Comparison of ENCODE assay signal across 14 mouse cellular contexts in the genomic region with DNA sequence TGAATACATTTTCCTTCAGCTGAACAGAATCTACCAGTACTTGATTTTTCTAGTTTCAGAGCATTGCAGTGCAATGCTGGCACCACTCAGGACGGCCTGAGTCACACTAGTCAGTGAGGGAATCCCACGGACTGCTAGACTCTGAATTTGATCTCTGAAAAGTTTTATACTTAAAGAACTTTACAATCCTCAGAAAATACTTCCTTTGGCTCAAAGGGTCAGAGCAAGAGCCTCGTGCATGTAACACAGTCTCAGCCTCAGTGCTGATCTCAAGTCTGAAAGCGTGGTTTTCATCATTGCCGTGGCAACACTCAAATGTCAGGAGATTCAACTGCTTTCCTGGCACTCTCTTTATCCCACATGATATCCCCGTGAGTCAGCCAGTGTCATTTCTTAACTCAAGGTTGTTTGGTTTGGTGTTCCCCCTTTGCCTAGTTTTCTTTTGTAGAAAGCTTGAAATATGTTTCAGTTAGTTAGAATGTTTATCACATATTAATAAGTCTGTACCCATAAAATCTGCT. TPM values are rescaled to one million over a fixed set of nuclear protein-coding genes. Genes with fewer than 3 reads are reported as not detected.
A peak's percentile ranks its signal among the peaks of the same experiment; 100 is the strongest.
DNase-seq lines count a peak whose midpoint lies in the region; ATAC-seq and TF ChIP-seq lines count a peak whose summit lies in the region.
"Had no signal": no experiment of that assay in that cellular context is flagged by ENCODE, and none has a peak within 500 bp of the region (broad histone marks: within the 10 kb centered on the region; RNA-seq: fewer than 3 reads in every experiment).

No protein-coding gene starts in this region.

- 59% methylated on average over 6 of the region's 6 CpGs for WGBS in hindbrain, embryonic 16.5 days
- 65% methylated on average over 6 of the region's 6 CpGs for WGBS in hindbrain, embryonic 13.5 days

- H3K27ac ChIP-seq in hindbrain, embryonic 16.5 days (ENCODE audit: low read depth, low read length): no peak overlapping the region
- H3K27ac ChIP-seq in hindbrain, embryonic 13.5 days: no peak overlapping the region
- peak overlapping the region; percentile 36 for H3K27ac ChIP-seq in embryonic fibroblast, embryonic 13.5 days (ENCODE audit: insufficient read depth, low read length)
- H3K27ac ChIP-seq: forebrain, embryonic 12.5 days; heart, adult 2 months; hindbrain, embryonic 12.5 days had no signal

- H3K36me3 ChIP-seq in hindbrain, embryonic 16.5 days (ENCODE audit: control insufficient read depth, insufficient read depth, low read length): peaks cover 2% of the 10 kb centered on the region
- H3K36me3 ChIP-seq in hindbrain, embryonic 13.5 days: peaks cover 42% of the 10 kb centered on the region
- peaks cover 14% of the 10 kb centered on the region for H3K36me3 ChIP-seq in C2C12 (ENCODE audit: control insufficient read depth, insufficient read depth)

- no peaks in the 10 kb centered on the region for H3K4me1 ChIP-seq in hindbrain, embryonic 16.5 days (ENCODE audit: control insufficient read depth, insufficient read depth, low read depth, low read length)
- H3K4me1 ChIP-seq in hindbrain, embryonic 13.5 days (replicated peaks): no peaks in the 10 kb centered on the region
- peaks cover 2% of the 10 kb centered on the region; the same call in 1 of the 2 replicates for H3K4me1 ChIP-seq in embryonic fibroblast, embryonic 13.5 days (ENCODE audit: control insufficient read depth, insufficient read depth, low read length)
- H3K4me1 ChIP-seq: forebrain, embryonic 12.5 days; hindbrain, embryonic 12.5 days had no signal

- H3K9ac ChIP-seq in hindbrain, embryonic 16.5 days (ENCODE audit: low read depth, low read length): no peak overlapping the region
- H3K9ac ChIP-seq in hindbrain, embryonic 13.5 days: no peak overlapping the region
- H3K9ac ChIP-seq: forebrain, embryonic 12.5 days; hindbrain, embryonic 12.5 days had no signal

- no peaks in the 10 kb centered on the region for H3K79me2 ChIP-seq in C2C12 (ENCODE audit: control insufficient read depth, insufficient read depth)

- TF ChIP-seq POLR2A in embryonic fibroblast, embryonic 13.5 days (IDR thresholded peaks at IDR 0.05; ENCODE audit: low read depth, low read length): no peak

- peak; percentile 87 for DNase-seq in adipocyte (ENCODE audit: low spot score)
- no peak for DNase-seq in B cell, adult 2 months
- DNase-seq in c-Kit-positive CD71-positive TER-119-positive erythroid progenitor cells, embryonic 14.5 days (ENCODE audit: low spot score): no peak
- DNase-seq: lung, postnatal 36 days; right cerebral cortex, adult 18-20 months; thymus, postnatal 4 days had no signal

- no peaks in the 10 kb centered on the region for H3K9me3 ChIP-seq in hindbrain, embryonic 16.5 days (ENCODE audit: control insufficient read depth, low read length)
- H3K9me3 ChIP-seq in hindbrain, embryonic 13.5 days: no peaks in the 10 kb centered on the region
- H3K9me3 ChIP-seq: forebrain, embryonic 12.5 days; G1E; hindbrain, embryonic 12.5 days had no signal

- no peak overlapping the region for H3K4me2 ChIP-seq in hindbrain, embryonic 16.5 days (ENCODE audit: low read length)
- H3K4me2 ChIP-seq in hindbrain, embryonic 13.5 days: no peak overlapping the region
- H3K4me2 ChIP-seq: forebrain, embryonic 12.5 days; hindbrain, embryonic 12.5 days had no signal

- H3K4me3 ChIP-seq in hindbrain, embryonic 16.5 days (ENCODE audit: low read length): no peak overlapping the region
- H3K4me3 ChIP-seq in hindbrain, embryonic 13.5 days: no peak overlapping the region
- H3K4me3 ChIP-seq in C2C12 (ENCODE audit: insufficient read depth, poor library complexity, severe bottlenecking): no peak overlapping the region
- no peak overlapping the region for H3K4me3 ChIP-seq in embryonic fibroblast, embryonic 13.5 days (ENCODE audit: insufficient read depth, low read length)
- H3K4me3 ChIP-seq: forebrain, embryonic 12.5 days; heart, adult 2 months; hindbrain, embryonic 12.5 days had no signal

- ATAC-seq in hindbrain, embryonic 16.5 days: peak; percentile 37; the same call in 1 of the 2 replicates
- ATAC-seq in hindbrain, embryonic 13.5 days (ENCODE audit: low FRiP score): no peak

- no peak overlapping the region for H3ac ChIP-seq in C2C12 (ENCODE audit: control insufficient read depth, insufficient read length, low read depth)

- no peak for TF ChIP-seq CTCF in C2C12 (IDR thresholded peaks at IDR 0.05; ENCODE audit: control insufficient read depth, insufficient read depth, insufficient read length)
- no peak for TF ChIP-seq CTCF in embryonic fibroblast, embryonic 13.5 days (IDR thresholded peaks at IDR 0.05; ENCODE audit: borderline replicate concordance, insufficient read depth, low read length)

- no peaks in the 10 kb centered on the region for H3K79me3 ChIP-seq in C2C12 (ENCODE audit: low read depth)

- H3K27me3 ChIP-seq in hindbrain, embryonic 16.5 days (replicated peaks; ENCODE audit: control insufficient read depth, insufficient read depth, low read length): no peaks in the 10 kb centered on the region
- no peaks in the 10 kb centered on the region for H3K27me3 ChIP-seq in hindbrain, embryonic 13.5 days
- no peaks in the 10 kb centered on the region for H3K27me3 ChIP-seq in C2C12 (ENCODE audit: control insufficient read depth, insufficient read depth, insufficient read length)
- H3K27me3 ChIP-seq: forebrain, embryonic 12.5 days; hindbrain, embryonic 12.5 days had no signal

TF ChIP-seq in C2C12, 6 proteins besides CTCF, POLR2A, EP300 and RAD21:
- TF ChIP-seq MAX (IDR thresholded peaks at IDR 0.05) (no peak), MYOD1 (IDR thresholded peaks at IDR 0.05; ENCODE audit: control insufficient read depth, insufficient read length, low read depth) (no peak), MYOG (IDR thresholded peaks at IDR 0.05; ENCODE audit: control insufficient read depth, extremely low read depth, insufficient read length) (no peak), FOSL1 (IDR thresholded peaks at IDR 0.05; ENCODE audit: insufficient read depth, low read length, poor library complexity, severe bottlenecking) (no peak), USF1 (IDR thresholded peaks at IDR 0.05; ENCODE audit: low read depth) (peak; percentile 3), CEBPB (IDR thresholded peaks at IDR 0.05; ENCODE audit: low read depth) (no peak)
TF ChIP-seq in C2C12: peak in this region for 1.

RNA-seq across cellular contexts. Expression of a gene that starts 53.4 kb away (rescaled TPM):
- 23.6 and 26.8 TPM in 2 replicates for polyA plus RNA-seq in hindbrain, embryonic 16.5 days (2015; fragmentation: Nextera tagmentation; extraction: Ambion mirVana)
- polyA plus RNA-seq in hindbrain, embryonic 13.5 days (2015; fragmentation: Nextera tagmentation; extraction: Ambion mirVana): 30.0 and 32.6 TPM in 2 replicates
- polyA plus RNA-seq in C2C12 (2012; fragmentation: generic; extraction: Trizol): 30.2 TPM
- polyA plus RNA-seq in embryonic fibroblast, embryonic 13.5 days (2011; ENCODE audit: insufficient read length, low read depth, missing spikeins): 103 and 123 TPM in 2 replicates
